Mouse (Mus musculus): Measurements from ENCODE around the gene Mmp11.

Mmp11 gene

DNA sequence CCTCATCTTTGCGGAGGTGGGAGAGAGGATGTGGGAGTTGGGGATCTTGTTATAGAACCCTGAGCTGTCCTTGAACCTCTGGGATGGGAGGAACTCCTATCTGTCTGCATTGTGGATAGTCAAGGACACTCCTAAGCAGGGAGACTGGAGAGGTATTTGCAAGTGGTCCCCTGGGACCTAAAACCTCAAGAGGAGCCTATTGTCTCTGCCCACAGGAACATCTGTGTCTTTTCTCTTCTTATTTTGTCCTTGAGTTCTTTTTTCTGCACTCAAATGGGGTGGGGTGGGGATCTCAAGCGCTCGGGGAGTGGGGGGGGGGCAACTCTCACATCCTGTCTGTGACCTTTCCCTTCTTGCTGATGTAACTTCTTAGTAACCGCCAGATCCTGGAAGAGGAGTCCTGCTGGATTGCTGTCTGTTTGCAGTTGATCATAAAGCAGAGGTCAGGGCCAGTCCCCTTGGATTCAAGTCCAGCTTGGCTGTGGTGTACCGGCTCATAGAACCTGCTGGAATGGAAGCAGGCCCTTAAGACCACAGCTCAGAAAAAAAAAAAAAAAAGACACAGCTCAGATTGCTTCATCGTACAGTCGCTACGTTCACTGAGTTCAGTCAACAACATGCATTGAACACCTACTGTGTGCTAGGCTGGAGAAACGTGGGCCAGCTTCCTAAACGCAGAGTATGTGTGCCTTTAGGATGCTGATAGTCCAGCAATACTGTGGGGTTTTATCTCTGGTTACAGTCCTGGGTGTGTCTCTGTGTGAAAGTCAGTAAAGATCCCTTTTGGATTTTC lies 1.8 kb upstream of the Mmp11 start:
- DNase-seq, result no peak

DNA sequence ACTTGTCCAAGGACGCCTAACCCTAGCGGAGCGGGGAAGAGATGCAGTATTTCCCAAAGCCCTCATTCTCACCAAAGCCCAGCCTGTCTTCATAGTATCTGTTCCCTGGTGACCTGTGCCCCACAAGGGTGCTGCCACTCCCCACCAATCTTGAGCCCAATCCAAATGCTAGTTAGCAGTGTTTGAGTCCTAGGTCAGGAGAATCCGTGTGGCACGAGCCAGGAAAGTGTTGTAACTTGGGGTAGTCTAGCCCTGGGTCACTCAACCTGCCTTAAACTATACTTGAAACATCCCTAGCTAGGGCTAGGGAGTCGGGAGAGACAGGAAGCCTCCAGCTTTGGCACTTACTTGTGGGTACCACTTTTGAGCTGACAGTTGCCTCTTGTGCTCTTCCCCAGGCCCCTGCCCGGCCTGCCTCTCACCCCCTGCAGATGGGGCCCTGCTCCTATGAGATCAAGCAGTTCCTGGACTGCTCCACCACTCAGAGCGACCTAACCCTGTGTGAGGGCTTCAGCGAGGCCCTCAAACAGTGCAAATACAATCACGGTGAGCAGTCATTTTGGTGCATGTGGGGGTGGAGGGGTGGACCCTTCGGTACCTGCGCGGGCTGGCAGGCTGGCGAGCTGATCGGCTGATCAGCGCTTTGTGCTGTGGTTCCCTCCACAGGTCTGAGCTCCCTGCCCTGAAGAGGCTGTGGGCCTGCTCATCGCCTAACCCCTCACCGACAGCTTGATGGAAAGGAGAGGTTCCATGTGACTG lies 792 bp upstream of the Mmp11 start:
- no peak for DNase-seq

DNA sequence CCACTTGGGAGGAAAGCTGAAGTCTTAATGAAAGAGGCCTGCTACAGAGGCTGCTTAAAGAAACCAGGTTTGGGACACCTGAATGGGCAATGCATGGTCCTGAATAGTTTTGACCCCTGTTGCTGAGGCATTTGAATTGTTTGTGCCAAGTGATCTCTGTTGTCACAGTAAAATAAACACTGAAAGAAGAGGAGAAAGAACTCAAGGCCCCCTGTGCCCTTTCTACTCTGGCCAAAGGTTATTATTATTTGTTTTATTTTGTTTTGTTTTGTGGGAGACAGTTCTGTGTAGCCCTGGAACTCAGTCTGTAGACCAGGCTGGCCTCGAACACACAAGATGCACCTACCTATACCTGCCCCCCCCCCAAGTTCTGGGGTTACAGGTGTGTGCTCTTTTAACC lies 1.3 kb downstream of the Mmp11 start:
- DNase-seq, result no peak

DNA sequence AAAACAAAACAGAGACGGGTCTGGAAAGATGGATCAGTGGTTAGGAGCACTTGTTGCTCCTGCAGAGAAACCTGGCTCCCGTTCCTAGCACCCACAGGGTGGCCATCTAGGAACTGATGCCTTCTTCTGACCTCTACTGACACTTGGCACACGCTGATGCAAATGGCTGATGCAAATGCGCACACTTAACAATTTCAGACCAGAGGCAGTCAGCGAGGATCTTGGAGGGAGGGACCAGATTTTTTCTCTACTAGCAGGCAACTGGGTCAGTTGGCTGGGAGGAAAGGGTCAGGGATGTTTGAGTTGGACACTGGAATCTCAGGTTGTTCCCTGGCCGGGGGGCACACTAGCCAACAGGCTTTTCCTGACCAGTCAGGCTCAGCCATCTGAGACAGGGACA lies 3.4 kb downstream of the Mmp11 start, which contains the start of gene Chchd10:
TSS of gene Chchd10 (plus strand) at position 240 of the 400 bp plus-strand sequence.
- DNase-seq, result no peak

DNA sequence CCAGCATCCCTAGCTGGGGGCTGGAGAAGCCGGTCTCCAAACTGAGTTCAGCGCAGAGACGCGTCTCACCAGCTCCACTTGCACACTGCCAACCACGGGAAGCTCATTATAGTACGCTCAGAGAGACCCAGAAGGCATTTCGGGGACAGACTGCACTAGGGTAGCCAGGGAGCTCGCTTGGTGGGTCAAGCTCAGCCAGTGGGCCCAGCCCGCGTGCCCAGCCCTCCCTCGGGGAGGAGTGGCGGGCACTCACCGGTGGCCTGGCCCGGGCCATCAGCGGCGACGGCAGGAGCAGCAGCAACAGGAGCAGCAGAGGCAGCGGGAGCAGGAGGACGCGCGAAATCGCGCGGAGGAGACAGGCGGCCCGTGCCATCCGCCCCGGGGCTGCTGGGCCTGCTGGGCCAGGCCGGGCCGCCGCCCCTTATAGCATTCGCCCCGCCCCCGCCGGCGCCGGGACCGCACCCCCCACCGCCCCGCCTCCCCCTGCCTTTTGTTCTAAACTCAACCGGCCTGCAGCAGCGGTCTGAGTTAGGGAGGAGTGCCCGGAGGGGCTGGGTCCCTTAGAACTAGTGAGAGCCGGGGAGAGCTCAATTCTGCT lies 4.1 kb downstream of the Mmp11 start:
- no peak for DNase-seq

DNA sequence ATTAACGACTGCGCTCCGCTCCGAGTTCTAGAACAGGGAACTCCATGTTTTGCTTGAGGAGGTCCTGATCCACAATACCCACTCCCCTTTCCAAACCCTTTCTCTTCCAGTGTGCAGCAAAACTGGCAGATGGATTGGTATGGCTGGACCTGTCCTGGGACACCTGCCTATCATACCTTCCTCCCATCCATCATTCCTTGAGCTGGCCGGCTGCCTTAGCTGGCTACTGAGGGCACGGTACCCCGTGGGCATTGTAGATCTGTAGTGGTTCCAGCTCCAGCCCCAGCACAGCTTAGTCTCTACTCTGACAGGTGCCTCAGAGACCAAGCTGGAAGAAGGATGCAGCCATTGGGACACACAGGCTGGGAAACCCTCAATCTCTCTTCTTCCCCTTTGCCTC lies 5.0 kb downstream of the Mmp11 start:
- no peak for DNase-seq

DNA sequence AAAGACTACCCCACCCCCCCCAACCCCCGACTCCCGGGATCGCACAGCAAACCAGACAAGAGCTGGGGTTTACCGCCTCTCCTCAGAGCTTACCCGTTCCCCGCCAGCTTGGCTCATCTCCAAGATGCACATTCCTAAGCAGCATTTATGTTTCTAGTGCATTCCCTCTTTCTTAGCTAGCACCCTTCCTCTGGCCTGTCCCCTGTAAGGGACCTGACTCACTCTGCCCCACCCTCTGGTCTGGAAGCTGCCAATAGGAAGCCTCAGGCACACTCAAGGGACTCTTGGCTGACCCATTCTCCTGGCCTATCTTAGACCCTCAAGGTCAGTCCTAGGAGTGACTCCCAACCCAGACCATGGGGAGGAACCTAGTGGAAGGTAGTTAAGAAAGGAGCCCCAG lies 6.0 kb downstream of the Mmp11 start:
- DNase-seq, result no peak

DNA sequence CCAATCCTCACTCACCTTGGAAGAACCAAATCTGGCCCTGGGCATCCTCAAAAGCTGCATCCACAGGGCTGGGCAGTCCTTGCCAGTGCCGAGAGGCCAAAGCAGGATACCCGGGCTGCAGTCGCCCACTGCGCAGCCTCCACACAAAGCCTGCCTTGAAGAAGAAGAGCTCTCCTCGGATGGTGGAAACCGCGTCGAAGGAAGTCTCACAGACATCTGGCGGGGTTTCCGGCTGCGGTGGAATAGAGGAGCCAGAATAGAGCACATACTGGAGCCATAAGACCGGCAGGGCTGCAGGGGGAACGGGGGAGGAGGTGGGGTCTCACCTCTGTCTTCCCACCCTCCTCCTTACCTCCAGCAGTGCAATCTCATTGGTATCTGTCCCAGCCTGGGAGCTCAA lies 9.9 kb downstream of the Mmp11 start:
- no peak for DNase-seq

DNA sequence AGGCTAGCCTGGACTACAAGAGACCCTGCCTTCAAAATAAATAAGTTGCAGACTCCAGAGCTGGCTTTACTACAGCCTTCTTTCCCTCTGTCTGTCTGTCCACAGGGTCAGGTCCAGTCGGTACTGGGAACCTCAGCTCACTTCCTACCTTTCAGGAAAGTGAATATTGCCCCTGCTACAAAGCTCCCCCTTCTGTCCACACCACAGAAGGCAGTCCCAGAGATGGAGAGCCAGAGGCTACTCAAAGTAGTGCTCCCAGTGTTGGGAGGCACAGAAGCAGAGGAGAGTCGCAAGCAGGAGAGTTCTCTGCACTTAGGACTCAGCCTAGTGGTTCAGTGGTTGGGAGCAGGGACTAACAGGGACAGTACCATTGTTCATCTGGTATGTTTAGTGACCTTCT lies 12.0 kb downstream of the Mmp11 start:
- peak in 1 of 2 experiments; percentile 28 for DNase-seq

DNA sequence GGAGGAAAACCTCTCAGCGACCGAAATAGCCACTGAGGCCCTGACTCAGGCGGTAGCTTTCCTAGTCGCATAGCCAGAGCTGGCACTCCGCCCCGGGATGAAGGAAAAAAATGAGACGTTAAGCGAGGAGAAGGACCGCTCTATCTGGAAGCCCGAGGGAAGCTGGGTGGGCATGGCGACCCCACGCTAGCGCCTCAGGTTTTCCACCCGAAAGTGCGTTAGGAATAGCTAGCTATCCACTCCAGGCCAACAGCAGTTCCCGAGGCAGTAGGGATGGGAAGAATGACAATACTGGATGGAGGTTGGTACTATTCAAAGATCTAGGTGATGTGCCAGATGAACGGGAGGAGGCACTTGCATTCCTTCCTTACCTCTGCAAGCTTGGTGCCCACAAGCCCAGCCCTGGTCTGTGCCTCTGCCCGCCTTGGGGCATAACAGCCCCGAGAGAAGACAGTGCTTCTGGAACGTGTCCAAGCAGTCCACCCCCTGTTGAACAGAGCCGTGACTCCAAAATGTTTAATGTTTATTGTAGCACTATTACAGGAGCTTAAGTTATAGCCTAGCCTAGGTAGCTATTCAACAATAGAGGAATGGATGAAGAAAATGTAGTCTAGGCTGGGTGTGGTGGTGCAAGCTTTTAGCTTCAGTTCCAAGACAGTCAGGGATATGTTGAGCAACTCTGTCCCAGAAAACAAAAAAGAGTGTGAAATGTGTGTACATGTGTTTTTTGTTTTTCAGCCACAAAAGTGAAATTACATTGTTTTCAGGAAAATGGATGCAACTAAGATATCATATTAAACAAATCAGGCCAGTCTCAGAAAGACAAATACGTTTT lies 14.4 kb downstream of the Mmp11 start:
- peak in 1 of 2 experiments; percentile 32 for DNase-seq

DNA sequence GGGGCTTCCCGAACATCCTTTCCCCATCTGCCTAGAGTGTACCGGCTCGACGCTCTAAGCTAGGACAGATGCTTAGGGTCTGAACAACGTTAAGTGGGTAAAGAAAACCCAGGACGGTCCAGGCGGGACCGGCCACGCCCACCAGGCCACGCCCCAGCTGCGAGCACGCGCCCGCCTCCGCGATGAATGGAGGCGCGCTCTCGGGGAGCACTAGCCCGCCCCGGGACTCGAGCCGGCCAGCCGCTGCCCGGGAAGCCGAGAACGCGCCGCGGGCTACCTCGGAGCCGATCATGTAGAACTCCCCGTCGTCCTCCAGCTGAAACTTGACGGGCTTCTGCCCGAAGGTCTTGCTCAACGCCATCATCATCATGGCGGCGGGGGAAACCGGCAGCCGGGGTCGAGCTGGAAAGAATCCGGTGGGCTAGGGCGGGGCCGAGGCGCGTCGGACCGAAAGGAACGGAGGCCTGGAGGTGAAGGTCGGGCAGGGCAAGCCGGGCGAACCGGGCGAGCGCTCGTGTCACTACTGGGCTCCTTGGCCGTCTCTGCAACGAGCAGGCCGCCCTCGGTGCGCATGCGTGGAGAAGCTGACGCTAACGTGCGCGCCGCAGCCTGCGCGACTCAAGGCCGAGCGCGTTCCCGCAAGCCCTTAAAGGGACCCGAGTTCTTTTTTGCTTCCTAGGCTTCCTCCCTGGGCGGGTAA lies 15.1 kb downstream of the Mmp11 start, which contains the start of gene Smarcb1:
TSS of gene Smarcb1 (minus strand) at position 592 of the 700 bp plus-strand sequence.
- DNase-seq, result peak; percentile 95 to 96

DNA sequence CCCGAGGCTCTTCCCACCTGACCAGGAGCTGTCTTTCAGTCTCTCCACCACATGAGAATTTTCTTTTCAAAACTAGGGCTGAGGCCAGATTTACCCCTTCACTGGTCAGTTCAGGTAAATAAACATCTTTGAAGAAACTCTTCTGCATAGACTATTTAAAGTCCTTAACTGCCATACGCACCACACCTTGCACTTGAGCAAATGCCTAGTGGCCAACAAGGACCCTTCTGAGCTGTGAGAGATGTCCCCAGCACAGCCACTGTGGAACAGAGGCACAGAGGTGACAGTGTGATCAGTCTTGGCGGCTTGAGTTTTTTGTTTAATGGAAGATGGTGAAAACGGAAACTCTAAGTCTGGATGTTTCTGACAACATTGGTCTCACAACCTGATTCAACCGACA lies 17.3 kb downstream of the Mmp11 start:
- DNase-seq, result no peak

DNA sequence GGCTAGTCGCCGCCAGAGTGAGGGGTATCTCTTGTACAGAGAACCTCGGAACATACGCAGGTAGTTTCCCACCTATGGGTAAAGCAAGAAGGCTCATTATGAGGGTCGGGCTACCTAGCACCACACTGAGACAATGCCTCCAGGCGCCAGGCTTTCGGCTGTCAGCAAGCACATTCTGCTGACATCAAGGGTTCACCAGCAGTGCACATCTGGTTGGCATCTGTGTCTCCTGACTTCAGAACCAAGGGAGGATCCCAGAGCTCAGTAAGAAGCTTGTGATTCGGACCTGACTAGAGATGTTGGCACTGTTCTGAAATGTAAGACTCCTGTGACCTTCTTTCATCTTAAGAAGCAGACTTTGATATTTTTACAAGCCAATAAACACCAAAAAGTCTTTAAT lies 19.5 kb downstream of the Mmp11 start:
- DNase-seq, result no peak

DNA sequence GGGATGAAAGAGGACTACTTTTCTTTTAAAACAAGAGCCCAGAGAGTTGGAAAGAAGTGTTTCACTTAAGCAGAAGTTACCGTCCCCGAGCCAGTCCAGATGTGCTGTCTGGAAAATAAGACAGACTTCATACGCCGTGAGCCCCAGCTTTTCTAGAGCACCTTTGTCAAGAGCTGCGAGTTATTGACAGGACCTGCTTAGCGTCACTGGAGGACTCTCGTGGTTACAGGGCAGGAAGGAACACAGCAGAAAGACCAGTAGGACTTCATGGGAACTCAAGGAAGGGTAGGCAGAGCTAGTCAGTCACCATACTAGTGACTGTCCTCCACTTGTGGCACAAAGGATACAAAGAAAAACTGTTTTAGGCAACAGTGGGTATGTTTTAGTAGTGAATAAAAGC lies 20.7 kb downstream of the Mmp11 start:
- DNase-seq, result no peak

DNA sequence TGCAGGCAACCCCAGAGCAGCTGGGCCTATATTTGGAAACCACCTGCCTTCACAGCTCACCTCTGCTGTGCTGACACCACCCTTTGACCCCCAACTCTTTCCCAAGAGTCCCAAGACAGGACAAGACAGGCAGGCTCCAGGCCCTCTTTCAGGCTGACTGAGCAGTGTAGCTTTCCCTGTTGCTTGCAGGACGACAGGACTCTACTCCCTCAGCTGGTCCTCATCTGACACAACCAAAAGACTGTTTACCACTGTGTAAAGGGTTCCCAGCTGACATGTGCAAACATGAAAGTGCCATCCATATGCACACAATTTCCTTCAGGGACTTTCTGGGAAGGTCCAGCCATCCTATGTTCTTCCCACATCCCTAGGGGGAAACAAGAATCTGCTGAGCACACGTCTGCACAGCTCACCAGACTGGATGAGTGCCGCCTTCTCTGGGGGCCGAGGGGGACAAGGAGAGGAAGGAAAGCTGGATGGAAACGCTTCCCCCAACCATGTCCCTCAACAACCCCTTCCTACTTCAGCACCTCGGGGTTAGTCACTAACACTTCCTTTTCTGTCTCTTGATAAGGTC lies 23.2 kb downstream of the Mmp11 start:
- no peak for DNase-seq

DNA sequence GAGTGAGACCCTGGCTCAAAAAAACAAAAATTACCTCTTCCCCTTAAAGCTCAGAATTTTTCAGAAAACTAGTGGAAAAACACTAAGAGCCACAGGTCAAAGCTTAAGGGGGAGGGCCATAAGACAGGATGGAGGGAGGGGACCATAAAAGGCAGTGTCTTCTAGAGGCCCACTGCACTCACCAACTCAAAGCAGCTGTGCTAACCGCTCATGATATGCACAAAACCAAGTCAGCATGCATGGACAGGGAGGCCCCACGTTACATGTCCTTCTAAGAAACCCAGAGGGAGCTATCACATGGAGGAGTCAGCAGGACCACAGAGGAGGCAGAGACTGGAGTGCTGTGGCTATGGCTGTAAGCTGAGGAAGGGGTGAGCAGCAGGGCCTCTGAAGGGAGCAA lies 25.6 kb downstream of the Mmp11 start:
- DNase-seq, result no peak

DNA sequence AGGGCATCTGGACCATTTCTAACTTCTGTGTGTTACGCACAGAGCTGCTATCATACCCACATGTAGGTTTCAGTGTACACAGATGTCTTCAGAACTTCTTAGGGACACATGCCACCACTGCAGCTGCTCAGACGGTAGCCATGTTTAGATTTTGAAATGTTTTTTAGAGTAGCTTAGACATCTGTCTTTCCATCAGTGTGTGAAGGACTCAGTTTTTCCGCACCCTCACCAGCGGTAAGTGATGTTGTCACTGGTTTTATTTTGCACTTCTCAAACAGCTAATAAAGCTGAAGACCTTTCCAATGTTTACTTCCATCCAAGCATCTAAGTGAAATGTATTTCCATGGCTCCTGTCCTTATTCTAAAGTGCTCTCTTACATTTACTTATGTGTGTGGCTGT lies 29.4 kb downstream of the Mmp11 start:
- DNase-seq, result no peak

DNA sequence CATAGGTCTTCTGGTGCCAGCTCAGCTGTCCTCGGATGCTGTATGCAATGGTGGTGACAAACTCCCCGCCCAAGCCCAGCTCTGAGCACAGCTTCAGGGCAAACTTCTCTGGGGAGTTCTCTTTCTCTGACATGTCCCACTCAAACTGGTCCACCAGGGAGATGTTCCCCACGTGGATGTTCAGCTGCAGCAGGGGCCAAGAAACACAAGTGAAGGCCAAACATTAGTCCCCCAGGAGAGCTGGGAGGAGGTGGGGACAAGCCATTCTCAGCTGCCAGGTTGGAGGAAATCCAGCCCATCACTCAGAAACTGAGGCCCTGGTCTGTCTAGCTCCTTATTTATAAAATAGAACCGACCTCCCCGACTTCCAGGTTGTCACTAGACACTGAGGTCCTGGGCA lies 31.9 kb downstream of the Mmp11 start:
- no peak for DNase-seq

DNA sequence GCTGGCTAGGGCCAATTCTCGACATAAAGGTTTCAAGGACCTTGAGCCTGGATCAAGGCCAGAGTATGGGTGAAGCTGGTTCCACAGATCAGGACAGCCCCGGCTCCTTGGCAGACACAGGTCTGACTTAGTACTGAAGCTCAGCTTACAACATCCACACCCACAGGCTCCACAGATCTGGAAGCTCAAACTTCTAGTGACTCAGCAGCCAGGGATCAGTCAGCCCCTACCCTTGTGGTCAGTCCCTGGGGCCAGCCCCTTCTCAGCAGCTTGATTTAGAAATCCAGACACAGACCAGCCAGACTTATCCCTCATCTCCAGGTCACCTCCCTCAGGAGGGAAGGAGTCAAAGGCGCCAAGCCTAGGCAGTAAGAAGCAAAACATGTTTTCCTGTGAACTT lies 37.5 kb downstream of the Mmp11 start:
- DNase-seq, result peak in 1 of 2 experiments; percentile 50

DNA sequence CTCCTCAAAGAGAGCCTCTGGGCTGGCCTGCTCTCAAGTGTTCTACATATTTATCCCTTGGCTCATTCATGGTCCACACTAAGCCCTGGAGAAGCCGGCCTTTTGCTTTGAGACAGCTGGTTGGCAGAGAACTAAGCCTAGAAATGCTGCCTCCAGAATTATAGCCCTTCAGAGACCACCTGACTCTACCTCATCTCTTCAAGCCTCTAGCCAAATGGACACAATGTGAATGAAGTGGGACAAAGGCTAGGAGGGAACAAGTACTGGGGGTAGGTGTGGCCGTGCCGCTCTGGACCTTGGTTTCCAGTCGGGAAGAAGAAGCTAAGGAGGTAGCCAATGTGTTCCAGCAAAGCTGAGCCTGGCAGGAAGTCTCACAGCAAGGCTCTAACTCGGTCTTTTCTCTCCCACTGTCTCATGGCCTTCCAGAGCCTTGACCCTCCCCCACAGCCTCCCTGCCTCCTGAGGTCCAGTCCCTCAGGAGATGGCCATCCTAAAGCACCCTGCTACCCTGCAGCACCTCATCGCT lies 38.2 kb downstream of the Mmp11 start:
- DNase-seq, result no peak

DNA sequence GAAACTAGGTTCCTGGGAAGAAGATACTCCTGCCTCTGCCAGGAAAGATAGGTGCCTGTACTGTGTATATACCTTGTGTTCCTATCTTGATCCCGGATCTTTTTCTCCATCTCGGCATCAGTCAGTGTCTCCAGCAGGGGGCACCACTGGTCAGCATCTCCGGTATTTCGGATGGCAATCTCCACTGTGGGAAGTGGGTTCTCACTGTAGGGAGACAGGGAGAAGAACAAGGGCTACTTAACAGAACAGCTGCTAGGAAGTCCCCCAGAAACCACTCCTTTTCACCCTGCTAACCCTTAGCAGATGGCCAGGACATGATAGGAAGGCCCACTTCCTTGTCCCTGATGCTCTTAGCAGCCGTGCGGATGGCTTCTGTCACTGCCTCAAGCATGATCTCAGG lies 38.9 kb downstream of the Mmp11 start:
- peak; percentile 57 to 85 for DNase-seq

DNA sequence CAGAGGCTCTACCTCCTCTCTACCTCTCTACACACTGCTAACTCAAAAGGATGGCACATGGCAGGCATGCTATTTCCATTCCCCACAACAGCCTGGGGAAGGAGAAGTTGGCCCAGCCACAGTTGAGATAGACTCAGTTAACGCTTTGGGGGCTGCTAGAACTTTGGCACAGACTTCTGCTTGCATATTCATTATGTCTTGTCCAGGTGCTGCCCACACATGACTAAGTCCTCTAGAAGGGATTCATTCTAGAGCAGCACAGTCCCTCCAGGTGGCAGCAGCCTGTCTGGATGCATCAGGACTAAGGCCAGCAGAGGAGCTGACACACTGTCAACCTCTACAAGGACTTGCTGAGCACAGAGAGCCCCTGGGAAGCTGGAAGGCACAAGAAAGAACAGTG lies 40.1 kb downstream of the Mmp11 start:
- no peak for DNase-seq
